Mouse (Mus musculus): ENCODE data around the gene Hist1h1d. TPM values are rescaled to one million over a fixed set of nuclear protein-coding genes. Genes with fewer than 3 reads are reported as not detected.

Gene Hist1h1d
- total and polyA plus RNA-seq, 2 experiments from 2014 or later = 0.04 to 23.4 TPM

- ATAC-seq (ENCODE audit: low FRiP score) (no peak), DNase-seq (ENCODE audit: low spot score) (no peak)
- no peak for TF ChIP-seq CTCF (IDR thresholded peaks at IDR 0.05)
- H3K9me3 ChIP-seq (ENCODE audit: low read length) = no peaks in the 10 kb centered on the region
- no peaks in the 10 kb centered on the region; the same call in 1 of the 2 replicates for H3K4me1 ChIP-seq (ENCODE audit: insufficient read depth, low read length)
- H3K27me3 ChIP-seq (ENCODE audit: insufficient read depth, low read length) = peaks cover 3% of the 10 kb centered on the region; the same call in 1 of the 2 replicates
- H3K4me3 ChIP-seq (ENCODE audit: low read depth, low read length) = no peak overlapping the region
- WGBS = 55% methylated on average over 1 of the region's 1 CpGs
- H3K36me3 ChIP-seq (ENCODE audit: insufficient read depth, low read length) = no peaks in the 10 kb centered on the region
- no peak overlapping the region for H3K4me2 ChIP-seq (ENCODE audit: low read depth, low read length, poor library complexity, severe bottlenecking)
- H3K9ac ChIP-seq (replicated peaks; ENCODE audit: low read length, poor library complexity, severe bottlenecking) = no peak overlapping the region
- H3K27ac ChIP-seq (ENCODE audit: low read depth, low read length) = no peak overlapping the region
Observed at GRCm38 (mm10) chr13:23510127-23510526, 42.9 kb upstream of the Hist1h1d start.

- WGBS = 83% methylated on average over 1 of the region's 1 CpGs
- Histone ChIP-seq H3K27ac (ENCODE audit: low read depth, low read length) (no peak overlapping the region), H3K27me3 (ENCODE audit: insufficient read depth, low read length) (no peaks in the 10 kb centered on the region), H3K4me1 (ENCODE audit: insufficient read depth, low read length) (peaks cover 5% of the 10 kb centered on the region; the same call in 1 of the 2 replicates), H3K4me2 (ENCODE audit: low read depth, low read length, poor library complexity, severe bottlenecking) (no peak overlapping the region), H3K4me3 (ENCODE audit: low read depth, low read length) (no peak overlapping the region), H3K9me3 (ENCODE audit: low read length) (no peaks in the 10 kb centered on the region), H3K9ac (replicated peaks; ENCODE audit: low read length, poor library complexity, severe bottlenecking) (no peak overlapping the region), H3K36me3 (ENCODE audit: insufficient read depth, low read length) (no peaks in the 10 kb centered on the region)
- TF ChIP-seq CTCF (IDR thresholded peaks at IDR 0.05) = no peak
- no peak for ATAC-seq (ENCODE audit: low FRiP score)
- no peak for DNase-seq (ENCODE audit: low spot score)
Observed at GRCm38 (mm10) chr13:23513517-23513916, 39.5 kb upstream of the Hist1h1d start.

GRCm38 (mm10) chr13:23515281-23515680 lies 37.8 kb upstream of the Hist1h1d start:
- Histone ChIP-seq H3K4me2 (ENCODE audit: low read depth, low read length, poor library complexity, severe bottlenecking) (no peak overlapping the region), H3K27me3 (ENCODE audit: insufficient read depth, low read length) (no peaks in the 10 kb centered on the region), H3K9me3 (ENCODE audit: low read length) (no peaks in the 10 kb centered on the region), H3K9ac (replicated peaks; ENCODE audit: low read length, poor library complexity, severe bottlenecking) (no peak overlapping the region), H3K4me1 (ENCODE audit: insufficient read depth, low read length) (peaks cover 5% of the 10 kb centered on the region; the same call in 1 of the 2 replicates), H3K4me3 (ENCODE audit: low read depth, low read length) (no peak overlapping the region), H3K27ac (ENCODE audit: low read depth, low read length) (no peak overlapping the region), H3K36me3 (ENCODE audit: insufficient read depth, low read length) (no peaks in the 10 kb centered on the region)
- no peak for TF ChIP-seq CTCF (IDR thresholded peaks at IDR 0.05)
- no peak for ATAC-seq (ENCODE audit: low FRiP score)
- no peak for DNase-seq (ENCODE audit: low spot score)
- 77% methylated on average over 5 of the region's 5 CpGs for WGBS

GRCm38 (mm10) chr13:23515826-23516620 lies 37.0 kb upstream of the Hist1h1d start:
- no peak for ATAC-seq (ENCODE audit: low FRiP score)
- peak overlapping the region; percentile 72 for H3K4me2 ChIP-seq (ENCODE audit: low read depth, low read length, poor library complexity, severe bottlenecking)
- 56% methylated on average over 15 of the region's 15 CpGs for WGBS
- no peak for DNase-seq (ENCODE audit: low spot score)
- peak overlapping the region; percentile 47 for H3K4me3 ChIP-seq (ENCODE audit: low read depth, low read length)
- H3K36me3 ChIP-seq (ENCODE audit: insufficient read depth, low read length) = no peaks in the 10 kb centered on the region
- no peak overlapping the region for H3K27ac ChIP-seq (ENCODE audit: low read depth, low read length)
- H3K4me1 ChIP-seq (ENCODE audit: insufficient read depth, low read length) = peaks cover 5% of the 10 kb centered on the region; the same call in 1 of the 2 replicates
- no peak for TF ChIP-seq CTCF (IDR thresholded peaks at IDR 0.05)
- H3K9ac ChIP-seq (replicated peaks; ENCODE audit: low read length, poor library complexity, severe bottlenecking) = peak overlapping the region; percentile 50; the same call in 1 of the 2 replicates
- H3K9me3 ChIP-seq (ENCODE audit: low read length) = no peaks in the 10 kb centered on the region
- H3K27me3 ChIP-seq (ENCODE audit: insufficient read depth, low read length) = no peaks in the 10 kb centered on the region

GRCm38 (mm10) chr13:23516822-23517602 lies 36.0 kb upstream of the Hist1h1d start:
- H3K4me2 ChIP-seq (ENCODE audit: low read depth, low read length, poor library complexity, severe bottlenecking) = peak overlapping the region; percentile 72
- H3K27ac ChIP-seq (ENCODE audit: low read depth, low read length) = no peak overlapping the region
- no peak overlapping the region for H3K9ac ChIP-seq (replicated peaks; ENCODE audit: low read length, poor library complexity, severe bottlenecking)
- TF ChIP-seq CTCF (IDR thresholded peaks at IDR 0.05) = no peak
- ATAC-seq (ENCODE audit: low FRiP score) (peak; percentile 74), DNase-seq (ENCODE audit: low spot score) (peak; percentile 81)
- no peaks in the 10 kb centered on the region for H3K27me3 ChIP-seq (ENCODE audit: insufficient read depth, low read length)
- no peaks in the 10 kb centered on the region for H3K9me3 ChIP-seq (ENCODE audit: low read length)
- H3K4me3 ChIP-seq (ENCODE audit: low read depth, low read length) = peak overlapping the region; percentile 47
- no peaks in the 10 kb centered on the region for H3K36me3 ChIP-seq (ENCODE audit: insufficient read depth, low read length)
- H3K4me1 ChIP-seq (ENCODE audit: insufficient read depth, low read length) = peaks cover 5% of the 10 kb centered on the region; the same call in 1 of the 2 replicates
- WGBS = under 1% methylated on average over 19 of the region's 19 CpGs

All from midbrain, postnatal 0 days (tissue).